Mouse (Mus musculus): ENCODE measurements around the gene Hist1h4j. TPM values are rescaled to one million over a fixed set of nuclear protein-coding genes. Genes with fewer than 3 reads are reported as not detected.
"Not testable (repeated sequence)": the region's sequence is repeated elsewhere in the genome, so short reads cannot be mapped to it uniquely, and the experiment has no call there.

The Hist1h4j gene
- polyA plus RNA-seq, 1 experiment from 2014 or later: 0.91 TPM

- peak overlapping the region; percentile 98 for H3K27ac ChIP-seq
- H3K4me3 ChIP-seq (replicated peaks): peak overlapping the region; percentile 47
- peak overlapping the region; percentile 62 for H3K4me2 ChIP-seq
- peak overlapping the region; percentile 56 for H3K9ac ChIP-seq
- WGBS: under 1% methylated on average over 21 of the region's 21 CpGs
- H3K27me3 ChIP-seq: no peaks in the 10 kb centered on the region
- peak; percentile 82 for ATAC-seq (replicated peaks; ENCODE audit: low FRiP score)
- H3K36me3 ChIP-seq: 0 out of 2 replicates have a peak, but pooled peaks cover 2% of the 10 kb centered on the region
- peaks cover 22% of the 10 kb centered on the region for H3K4me1 ChIP-seq
- H3K9me3 ChIP-seq (replicated peaks): no peaks in the 10 kb centered on the region
These were observed 606 bp upstream of the Hist1h4j start for GRCm38 (mm10) chr13:21734010-21734905.

DNA sequence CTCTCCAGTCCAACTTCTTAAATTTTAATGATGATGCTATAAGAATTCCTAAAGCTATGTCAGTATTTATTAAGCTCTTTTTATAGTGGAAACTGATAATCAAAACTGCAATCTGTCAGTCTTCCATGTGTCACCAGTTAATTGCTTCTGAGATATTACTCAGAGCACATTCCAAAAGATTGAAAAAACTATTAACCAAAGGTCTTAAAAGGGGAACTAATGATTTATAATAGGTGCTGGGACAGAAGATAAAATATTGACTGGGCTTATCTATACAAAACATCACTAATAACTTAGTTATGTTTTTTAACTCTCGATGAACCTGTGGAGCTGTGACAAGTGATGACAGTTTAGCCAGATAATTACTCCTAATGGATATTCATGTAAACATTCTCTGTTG is 10.1 kb downstream of the Hist1h4j start:
- Histone ChIP-seq H3K4me2 (no peak overlapping the region), H3K27me3 (no peaks in the 10 kb centered on the region), H3K9me3 (replicated peaks) (no peaks in the 10 kb centered on the region), H3K4me3 (replicated peaks) (no peak overlapping the region), H3K36me3 (no peaks in the 10 kb centered on the region), H3K4me1 (peaks cover 16% of the 10 kb centered on the region), H3K27ac (no peak overlapping the region), H3K9ac (no peak overlapping the region)
- no peak for ATAC-seq (replicated peaks; ENCODE audit: low FRiP score)
- 62% methylated on average over 1 of the region's 1 CpGs for WGBS

GRCm38 (mm10) chr13:21749387-21750158 is 14.7 kb downstream of the Hist1h4j start:
- Histone ChIP-seq H3K9me3 (replicated peaks) (no peaks in the 10 kb centered on the region), H3K27ac (peak overlapping the region; percentile 98), H3K9ac (peak overlapping the region; percentile 55), H3K36me3 (no peaks in the 10 kb centered on the region), H3K4me3 (replicated peaks) (peak overlapping the region; percentile 54), H3K4me2 (peak overlapping the region; percentile 61), H3K27me3 (no peaks in the 10 kb centered on the region), H3K4me1 (peaks cover 27% of the 10 kb centered on the region)
- WGBS: 3% methylated on average over 5 of the region's 5 CpGs
- no peak for ATAC-seq (replicated peaks; ENCODE audit: low FRiP score)

- H3K9ac ChIP-seq: peak within 1 kb of the TSS; percentile 55
- under 1% methylated on average over 46 of the region's 56 CpGs for WGBS
- peak; percentile 87 for ATAC-seq (replicated peaks; ENCODE audit: low FRiP score)
- H3K4me1 ChIP-seq: peaks cover 27% of the 10 kb centered on the region
- peak within 1 kb of the TSS; percentile 98 for H3K27ac ChIP-seq
- H3K4me2 ChIP-seq: peak within 1 kb of the TSS; percentile 61
- peak within 1 kb of the TSS; percentile 54 for H3K4me3 ChIP-seq (replicated peaks)
- H3K36me3 ChIP-seq; H3K9me3 ChIP-seq (replicated peaks); H3K27me3 ChIP-seq: not testable (repeated sequence)
These were observed 15.5 kb downstream of the Hist1h4j start, which contains the start of gene Hist1h4k for GRCm38 (mm10) chr13:21750159-21751017. TSS of gene Hist1h4k (minus strand) at chr13:21750505.

DNA sequence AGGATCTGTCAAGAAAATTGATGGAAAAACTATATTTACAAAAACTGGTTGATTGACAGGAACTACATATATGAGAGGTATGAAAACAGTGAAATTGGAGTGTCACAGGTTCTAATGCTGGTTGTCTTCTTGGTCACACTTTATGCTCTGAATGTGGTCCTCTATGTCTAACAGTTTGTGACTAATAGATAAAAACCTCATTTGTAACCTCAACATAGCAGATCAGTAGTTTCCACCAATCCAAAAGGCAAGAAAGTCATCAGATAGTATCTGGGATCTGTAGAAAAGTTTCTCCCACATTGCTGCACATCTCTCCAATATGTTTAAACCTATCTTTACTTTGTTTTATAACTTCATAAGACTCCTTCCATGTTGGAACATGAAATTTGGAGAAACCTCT is 16.6 kb downstream of the Hist1h4j start:
- no peak for ATAC-seq (replicated peaks; ENCODE audit: low FRiP score)
- Histone ChIP-seq H3K4me2 (no peak overlapping the region), H3K36me3 (no peaks in the 10 kb centered on the region), H3K9ac (no peak overlapping the region), H3K9me3 (replicated peaks) (no peaks in the 10 kb centered on the region), H3K4me1 (peaks cover 27% of the 10 kb centered on the region), H3K27ac (peak overlapping the region; percentile 97; the same call in 1 of the 2 replicates), H3K4me3 (replicated peaks) (no peak overlapping the region), H3K27me3 (no peaks in the 10 kb centered on the region)

DNA sequence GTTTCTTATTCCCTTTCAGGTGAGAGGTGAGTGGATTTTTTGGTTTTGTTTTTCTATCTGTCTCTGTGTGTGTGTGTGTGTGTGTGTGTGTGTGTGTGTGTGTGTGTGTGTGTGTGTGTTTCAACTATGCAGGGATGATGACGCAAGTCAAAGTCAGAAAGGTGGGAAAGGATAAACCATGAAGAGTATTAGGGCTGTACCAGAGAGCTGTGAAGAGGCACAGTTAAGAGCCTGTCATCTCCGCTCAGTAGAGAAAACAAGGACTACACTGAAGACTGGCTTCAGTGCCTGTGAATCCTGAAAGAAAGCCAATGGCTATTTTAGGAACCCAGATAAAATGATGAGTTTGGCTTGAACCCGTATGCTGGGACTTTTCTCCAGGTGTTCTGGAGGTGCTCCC is 17.0 kb downstream of the Hist1h4j start:
- no peak overlapping the region for H3K9ac ChIP-seq
- H3K4me3 ChIP-seq (replicated peaks): no peak overlapping the region
- H3K27me3 ChIP-seq: no peaks in the 10 kb centered on the region
- H3K9me3 ChIP-seq (replicated peaks): no peaks in the 10 kb centered on the region
- ATAC-seq (replicated peaks; ENCODE audit: low FRiP score): no peak
- H3K36me3 ChIP-seq: no peaks in the 10 kb centered on the region
- 79% methylated on average over 3 of the region's 3 CpGs for WGBS
- H3K27ac ChIP-seq: peak overlapping the region; percentile 97
- H3K4me1 ChIP-seq: peaks cover 27% of the 10 kb centered on the region
- peak overlapping the region; percentile 69; the same call in 1 of the 2 replicates for H3K4me2 ChIP-seq

GRCm38 (mm10) chr13:21752356-21752755 is 17.5 kb downstream of the Hist1h4j start:
- Histone ChIP-seq H3K27ac (peak overlapping the region; percentile 97), H3K4me1 (peaks cover 25% of the 10 kb centered on the region), H3K9me3 (replicated peaks) (no peaks in the 10 kb centered on the region), H3K4me2 (peak overlapping the region; percentile 69), H3K27me3 (no peaks in the 10 kb centered on the region), H3K4me3 (replicated peaks) (no peak overlapping the region; the same call in none of the 2 replicates), H3K9ac (no peak overlapping the region), H3K36me3 (no peaks in the 10 kb centered on the region)
- WGBS: 34% methylated on average over 3 of the region's 3 CpGs
- no peak for ATAC-seq (replicated peaks; ENCODE audit: low FRiP score)

DNA sequence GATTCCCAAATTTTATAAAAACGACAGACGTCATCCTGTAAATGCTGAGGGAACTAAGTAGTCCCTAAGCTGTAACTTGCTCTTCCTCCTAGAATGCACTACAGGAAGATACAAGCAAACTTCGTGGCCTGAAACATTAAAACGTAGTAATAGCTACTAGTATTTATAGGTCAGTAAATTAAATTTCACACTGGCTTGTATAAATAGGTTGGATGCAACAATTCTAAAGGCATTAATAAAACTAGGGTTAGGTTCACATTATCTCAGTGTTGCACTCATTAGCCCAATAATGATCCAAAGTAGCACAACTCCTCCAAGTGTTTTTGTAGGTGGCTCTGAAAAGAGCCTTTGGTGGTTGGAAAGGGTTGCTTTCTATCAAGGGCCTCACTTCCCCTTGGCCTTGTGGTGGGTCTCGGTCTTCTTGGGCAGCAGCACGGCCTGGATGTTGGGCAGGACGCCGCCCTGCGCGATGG is 18.2 kb downstream of the Hist1h4j start:
- 2% methylated on average over 10 of the region's 10 CpGs for WGBS
- Histone ChIP-seq H3K4me1 (peaks cover 22% of the 10 kb centered on the region; the same call in 1 of the 2 replicates), H3K36me3 (no peaks in the 10 kb centered on the region), H3K9me3 (replicated peaks) (no peaks in the 10 kb centered on the region), H3K9ac (peak overlapping the region; percentile 61), H3K27me3 (no peaks in the 10 kb centered on the region), H3K4me2 (peak overlapping the region; percentile 69), H3K27ac (peak overlapping the region; percentile 97), H3K4me3 (replicated peaks) (peak overlapping the region; percentile 49)
- ATAC-seq (replicated peaks; ENCODE audit: low FRiP score): no peak

- Histone ChIP-seq H3K9ac (peak within 1 kb of the TSS; percentile 61), H3K27ac (peak within 1 kb of the TSS; percentile 97), H3K4me3 (replicated peaks) (peak within 1 kb of the TSS; percentile 49), H3K4me2 (peak within 1 kb of the TSS; percentile 69), H3K4me1 (peaks cover 19% of the 10 kb centered on the region; the same call in 1 of the 2 replicates)
- H3K27me3 ChIP-seq; H3K36me3 ChIP-seq; H3K9me3 ChIP-seq (replicated peaks): not testable (repeated sequence)
- WGBS: under 1% methylated on average over 47 of the region's 50 CpGs
- peak; percentile 95 for ATAC-seq (replicated peaks; ENCODE audit: low FRiP score)
These were observed 18.8 kb downstream of the Hist1h4j start, which contains the start of the genes Hist1h2ak and Hist1h2bn for GRCm38 (mm10) chr13:21753524-21754285. TSS of gene Hist1h2ak (minus strand) at chr13:21753827. TSS of gene Hist1h2bn (plus strand) at chr13:21754123.

DNA sequence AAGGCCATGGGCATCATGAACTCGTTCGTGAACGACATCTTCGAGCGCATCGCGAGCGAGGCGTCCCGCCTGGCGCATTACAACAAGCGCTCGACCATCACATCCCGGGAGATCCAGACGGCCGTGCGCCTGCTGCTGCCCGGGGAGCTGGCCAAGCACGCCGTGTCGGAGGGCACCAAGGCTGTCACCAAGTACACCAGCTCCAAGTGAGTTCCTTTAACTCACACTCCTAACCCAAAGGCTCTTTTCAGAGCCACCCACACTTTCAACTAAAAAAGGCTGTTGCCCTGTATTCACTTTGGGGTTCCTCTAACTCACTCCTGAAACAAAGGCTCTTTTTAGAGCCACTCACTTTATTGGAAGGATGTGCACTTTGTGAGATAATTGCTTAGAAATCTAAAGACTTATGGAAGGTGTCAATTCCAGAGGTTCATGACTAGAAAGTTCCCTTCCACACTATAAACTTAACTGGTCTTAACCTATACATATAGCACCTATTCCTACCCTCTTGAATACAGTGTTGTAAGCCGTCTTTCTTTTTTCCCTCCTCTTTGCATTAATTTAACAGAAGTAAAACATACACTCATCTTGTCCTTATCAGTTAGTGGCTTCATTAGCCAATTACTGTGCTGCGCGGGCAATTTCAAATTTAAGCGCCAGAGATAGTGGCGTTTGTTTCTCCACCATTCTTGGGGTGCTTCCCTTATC is 19.6 kb downstream of the Hist1h4j start:
- peak overlapping the region; percentile 69 for H3K4me2 ChIP-seq
- H3K27ac ChIP-seq: peak overlapping the region; percentile 97
- H3K9ac ChIP-seq: peak overlapping the region; percentile 53
- peak overlapping the region; percentile 49 for H3K4me3 ChIP-seq (replicated peaks)
- H3K27me3 ChIP-seq; H3K9me3 ChIP-seq (replicated peaks); H3K36me3 ChIP-seq: not testable (repeated sequence)
- WGBS: under 1% methylated on average over 15 of the region's 26 CpGs
- peaks cover 14% of the 10 kb centered on the region; the same call in 1 of the 2 replicates for H3K4me1 ChIP-seq
- peak; percentile 1; the same call in 1 of the 2 replicates for ATAC-seq (replicated peaks; ENCODE audit: low FRiP score)
